Mouse (Mus musculus): Measurements from ENCODE around the gene Havcr1.

GRCm38 (mm10) chr11:46706664-46707356, 28.1 kb upstream of the Havcr1 start, which contains the start of gene Timd2:
- TF ChIP-seq CTCF (IDR thresholded peaks at IDR 0.05; ENCODE audit: control insufficient read depth, insufficient read depth, insufficient read length) (no peak), MAX (IDR thresholded peaks at IDR 0.05) (no peak), MYOG (IDR thresholded peaks at IDR 0.05; ENCODE audit: control insufficient read depth, extremely low read depth, insufficient read length) (no peak), MYOD1 (IDR thresholded peaks at IDR 0.05; ENCODE audit: control insufficient read depth, insufficient read length, low read depth) (no peak), USF1 (IDR thresholded peaks at IDR 0.05; ENCODE audit: low read depth) (no peak)
